Mouse (Mus musculus) brain, embryonic 14.5 days (tissue): ENCODE results near the gene Cdkl5.

Source experiments
- CTCF ChIP-seq: fragments of 200-500 bp; IDR thresholded peaks from 2 replicates; pipeline ENCODE4 v1.5.1; 2012; ENCODE audit warnings: inconsistent platforms, mild to moderate bottlenecking, moderate library complexity, borderline replicate concordance; ENCODE audit not compliant: insufficient read depth, insufficient read length; ENCODE audit errors: extremely low read depth
- POLR2A ChIP-seq: fragments of 200-500 bp; IDR thresholded peaks from 2 replicates; pipeline ENCODE4 v1.6.1; 2012; ENCODE audit warnings: mild to moderate bottlenecking, inconsistent platforms, borderline replicate concordance; ENCODE audit not compliant: poor library complexity, insufficient read depth, insufficient read length, severe bottlenecking; ENCODE audit errors: extremely low read depth

GRCm38 (mm10) chrX:160750808-160751207 lies 243.7 kb downstream of the Cdkl5 start:
- no peak for TF ChIP-seq CTCF
- TF ChIP-seq POLR2A = no peak
